Mouse (Mus musculus) heart, embryonic 16.5 days (tissue): Measurements from ENCODE around the gene Nebl. TPM values are rescaled to one million over a fixed set of nuclear protein-coding genes. Genes with fewer than 3 reads are reported as not detected.

Source experiments
- ATAC-seq: fragments of 200-750 bp; cut with Nextera tagmentation; replicated peaks from 2 replicates; pipeline ENCODE4 v1.8.0; 2017; ENCODE audit warnings: moderate number of reproducible peaks; ENCODE audit not compliant: insufficient read depth, low FRiP score; ENCODE audit errors: extremely low read depth
- H3K27ac ChIP-seq: fragments of 300-500 bp; sonication (generic); 2 replicates; pipeline ENCODE4 v1.5.1; 2014; ENCODE audit warnings: mild to moderate bottlenecking, low read length, control low read depth, moderate library complexity
- H3K27me3 ChIP-seq: fragments of 300-500 bp; sonication (generic); 2 replicates; pipeline ENCODE4 v1.6.1; 2014; ENCODE audit warnings: low read length, mixed read lengths; ENCODE audit not compliant: control insufficient read depth, insufficient read depth
- H3K36me3 ChIP-seq: fragments of 300-500 bp; sonication (generic); 2 replicates; pipeline ENCODE4 v1.6.1; 2014; ENCODE audit not compliant: control insufficient read depth, insufficient read depth
- H3K4me1 ChIP-seq: fragments of 300-500 bp; sonication (generic); 2 replicates; pipeline ENCODE4 v1.6.1; 2014; ENCODE audit warnings: low read length, mixed read lengths; ENCODE audit not compliant: control insufficient read depth, insufficient read depth
- H3K4me2 ChIP-seq: fragments of 300-500 bp; sonication (generic); 2 replicates; pipeline ENCODE4 v1.6.1; 2014; ENCODE audit warnings: low read depth, mild to moderate bottlenecking, control low read depth, low read length
- H3K4me3 ChIP-seq: fragments of 300-500 bp; sonication (generic); 2 replicates; pipeline ENCODE4 v1.5.1; 2014; ENCODE audit warnings: mild to moderate bottlenecking, control low read depth, low read length
- H3K9ac ChIP-seq: fragments of 300-500 bp; sonication (generic); 2 replicates; pipeline ENCODE4 v1.6.1; 2014; ENCODE audit warnings: low read length, control low read depth
- H3K9me3 ChIP-seq: fragments of 300-500 bp; sonication (generic); replicated peaks from 2 replicates; pipeline ENCODE4 v1.6.1; 2016; ENCODE audit warnings: low read length; ENCODE audit not compliant: control insufficient read depth
- WGBS: fragments of 180-500 bp; shearing (Covaris S2); extraction: QIAGEN DNeasy Blood & Tissue Kit; methylation state at CpG from one replicate; pipeline ENCODE4 v1.1.7; 2014; 5-methylcytosine and 5-hydroxymethylcytosine counted together
- polyA plus RNA-seq: library from polyadenylated mRNA; unstranded; fragments of >200 nt; fragmentation: Nextera tagmentation; extraction: Ambion mirVana; gene quantifications from 2 replicates; pipeline ENCODE4 v1.2.1, GENCODE M21; 2015

Gene Nebl
- polyA plus RNA-seq, 1 experiment from 2014 or later, result 258 TPM

GRCm38 (mm10) chr2:17549895-17550558, 181.2 kb downstream of the Nebl start:
- Histone ChIP-seq H3K27ac (no peak overlapping the region), H3K27me3 (no peaks in the 10 kb centered on the region), H3K9ac (no peak overlapping the region), H3K4me3 (no peak overlapping the region), H3K4me2 (no peak overlapping the region), H3K9me3 (no peaks in the 10 kb centered on the region), H3K4me1 (no peaks in the 10 kb centered on the region), H3K36me3 (no peaks in the 10 kb centered on the region)
- ATAC-seq, result no peak
- 40% methylated on average over 4 of the region's 4 CpGs for WGBS

GRCm38 (mm10) chr2:17546354-17546948, 184.8 kb downstream of the Nebl start:
- Histone ChIP-seq H3K4me2 (no peak overlapping the region), H3K9me3 (no peaks in the 10 kb centered on the region), H3K4me1 (no peaks in the 10 kb centered on the region), H3K9ac (no peak overlapping the region), H3K36me3 (no peaks in the 10 kb centered on the region), H3K27me3 (no peaks in the 10 kb centered on the region), H3K4me3 (no peak overlapping the region), H3K27ac (no peak overlapping the region)
- 69% methylated on average over 3 of the region's 3 CpGs for WGBS
- ATAC-seq, result no peak

GRCm38 (mm10) chr2:17539737-17540136, 191.5 kb downstream of the Nebl start:
- WGBS, result 32% methylated on average over 10 of the region's 10 CpGs
- Histone ChIP-seq H3K27ac (no peak overlapping the region), H3K9ac (no peak overlapping the region), H3K27me3 (no peaks in the 10 kb centered on the region), H3K9me3 (no peaks in the 10 kb centered on the region), H3K4me3 (no peak overlapping the region), H3K4me1 (peaks cover 9% of the 10 kb centered on the region), H3K36me3 (no peaks in the 10 kb centered on the region), H3K4me2 (peak overlapping the region; percentile 48)
- no peak for ATAC-seq

GRCm38 (mm10) chr2:17538493-17538892, 192.8 kb downstream of the Nebl start:
- 91% methylated on average over 4 of the region's 4 CpGs for WGBS
- H3K9ac ChIP-seq, result no peak overlapping the region
- H3K27ac ChIP-seq, result no peak overlapping the region
- H3K36me3 ChIP-seq, result no peaks in the 10 kb centered on the region
- H3K4me1 ChIP-seq, result peaks cover 9% of the 10 kb centered on the region
- H3K27me3 ChIP-seq, result no peaks in the 10 kb centered on the region
- no peaks in the 10 kb centered on the region for H3K9me3 ChIP-seq
- H3K4me2 ChIP-seq, result no peak overlapping the region
- no peak overlapping the region for H3K4me3 ChIP-seq
- ATAC-seq, result no peak

GRCm38 (mm10) chr2:17531355-17532105, 199.7 kb downstream of the Nebl start:
- WGBS, result 76% methylated on average over 12 of the region's 12 CpGs
- no peaks in the 10 kb centered on the region for H3K27me3 ChIP-seq
- H3K36me3 ChIP-seq, result no peaks in the 10 kb centered on the region
- no peaks in the 10 kb centered on the region for H3K9me3 ChIP-seq
- H3K4me1 ChIP-seq, result no peaks in the 10 kb centered on the region
- no peak overlapping the region for H3K4me3 ChIP-seq
- ATAC-seq, result no peak
- no peak overlapping the region for H3K9ac ChIP-seq
- no peak overlapping the region for H3K4me2 ChIP-seq
- H3K27ac ChIP-seq, result no peak overlapping the region

- Histone ChIP-seq H3K4me3 (no peak overlapping the region), H3K9ac (no peak overlapping the region), H3K4me1 (peaks cover 12% of the 10 kb centered on the region), H3K9me3 (no peaks in the 10 kb centered on the region), H3K36me3 (no peaks in the 10 kb centered on the region), H3K4me2 (no peak overlapping the region), H3K27me3 (no peaks in the 10 kb centered on the region), H3K27ac (no peak overlapping the region)
- ATAC-seq, result no peak
- 70% methylated on average over 5 of the region's 5 CpGs for WGBS
Observed at GRCm38 (mm10) chr2:17525739-17526526, 205.3 kb downstream of the Nebl start.

GRCm38 (mm10) chr2:17525211-17525610, 206.1 kb downstream of the Nebl start:
- Histone ChIP-seq H3K9me3 (no peaks in the 10 kb centered on the region), H3K9ac (no peak overlapping the region), H3K4me2 (no peak overlapping the region), H3K4me1 (peaks cover 12% of the 10 kb centered on the region), H3K27me3 (no peaks in the 10 kb centered on the region), H3K36me3 (no peaks in the 10 kb centered on the region), H3K4me3 (no peak overlapping the region), H3K27ac (no peak overlapping the region)
- ATAC-seq, result no peak
- 77% methylated on average over 4 of the region's 4 CpGs for WGBS

- Histone ChIP-seq H3K36me3 (no peaks in the 10 kb centered on the region), H3K27ac (peak overlapping the region; percentile 43), H3K9me3 (no peaks in the 10 kb centered on the region), H3K9ac (no peak overlapping the region), H3K4me3 (no peak overlapping the region), H3K4me1 (peaks cover 12% of the 10 kb centered on the region), H3K4me2 (peak overlapping the region; percentile 24; the same call in 1 of the 2 replicates), H3K27me3 (no peaks in the 10 kb centered on the region)
- ATAC-seq, result peak; percentile 23; the same call in 1 of the 2 replicates
- 49% methylated on average over 10 of the region's 10 CpGs for WGBS
Observed at GRCm38 (mm10) chr2:17524205-17524978, 206.9 kb downstream of the Nebl start.
